Mouse (Mus musculus) hindbrain, embryonic 12.5 days (tissue): ENCODE results near the gene Map4k1. TPM values are rescaled to one million over a fixed set of nuclear protein-coding genes. Genes with fewer than 3 reads are reported as not detected.

Source experiments
- microRNA-seq: library from miRNA; unstranded; fragments of <30 nt; microRNA quantifications from one replicate; pipeline ENCODE4, GENCODE M21; 2017
- polyA plus RNA-seq: library from polyadenylated mRNA; unstranded; fragments of >200 nt; fragmentation: Nextera tagmentation; extraction: Ambion mirVana; gene quantifications from 2 replicates; pipeline ENCODE4 v1.2.1, GENCODE M21; 2016

Map4k1 gene
- polyA plus RNA-seq, 1 experiment from 2014 or later, result 4.9 TPM

Small RNA genes lying within 50 kb of the gene (microRNA-seq; reads per million reads assigned to microRNA genes)
- gene Gm44408, result not detected

Other genes starting within 250 kb of the Map4k1 start
- gene Mrps12, start 240.2 kb upstream of the Map4k1 start, polyA plus RNA-seq, result 107 and 116 TPM in 2 replicates
- gene Sars2, start 240.1 kb upstream of the Map4k1 start, polyA plus RNA-seq, result 25.7 and 28.0 TPM in 2 replicates
- gene Ccer2, start 225.9 kb upstream of the Map4k1 start, polyA plus RNA-seq, result 3.2 and 4.0 TPM in 2 replicates
- gene Sirt2, start 215.3 kb upstream of the Map4k1 start, polyA plus RNA-seq, result 90.1 and 90.4 TPM in 2 replicates
- 39.8 and 43.0 TPM in 2 replicates for gene Nfkbib, start 214.5 kb upstream of the Map4k1 start, polyA plus RNA-seq
- 2.2 and 2.7 TPM in 2 replicates for gene Rinl, start 193.1 kb upstream of the Map4k1 start, polyA plus RNA-seq
- gene Hnrnpl, start 173.5 kb upstream of the Map4k1 start, polyA plus RNA-seq, result 297 and 345 TPM in 2 replicates
- 84.7 and 87.8 TPM in 2 replicates for gene Ech1, start 156.8 kb upstream of the Map4k1 start, polyA plus RNA-seq
- 5.0 and 5.1 TPM in 2 replicates for gene Lgals4, start 148.2 kb upstream of the Map4k1 start, polyA plus RNA-seq
- 3.1 and 3.5 TPM in 2 replicates for gene Lgals7, start 118.2 kb upstream of the Map4k1 start, polyA plus RNA-seq
- gene Capn12, start 100.6 kb upstream of the Map4k1 start, polyA plus RNA-seq, result 0.34 and 0.78 TPM in 2 replicates
- 194 and 200 TPM in 2 replicates for gene Actn4, start 19.7 kb upstream of the Map4k1 start, polyA plus RNA-seq
- gene Eif3k, start 186 bp upstream of the Map4k1 start, polyA plus RNA-seq, result 298 and 331 TPM in 2 replicates
- gene Ryr1, start 143.1 kb downstream of the Map4k1 start, polyA plus RNA-seq, result 5.2 and 5.7 TPM in 2 replicates
- gene Rasgrp4, start 152.8 kb downstream of the Map4k1 start, polyA plus RNA-seq, result 0.46 and 1.1 TPM in 2 replicates
- gene Fam98c, start 174.2 kb downstream of the Map4k1 start, polyA plus RNA-seq, result 20.0 and 21.7 TPM in 2 replicates
- 0.46 and 0.56 TPM in 2 replicates for gene Ggn, start 188.2 kb downstream of the Map4k1 start, polyA plus RNA-seq
- 5.9 and 6.4 TPM in 2 replicates for gene Spred3, start 188.4 kb downstream of the Map4k1 start, polyA plus RNA-seq
- gene Psmd8, start 198.7 kb downstream of the Map4k1 start, polyA plus RNA-seq, result 285 and 288 TPM in 2 replicates
- gene Catsperg1, start 232.0 kb downstream of the Map4k1 start, polyA plus RNA-seq, result 0.72 and 1.0 TPM in 2 replicates